Mouse (Mus musculus) myocyte (in vitro differentiated cells): ENCODE measurements around the gene Wdr34.

Experiments
- MAX ChIP-seq: IDR thresholded peaks from one replicate; pipeline ENCODE4 v1.6.1; 2011; ENCODE audit warnings: low read depth, mild to moderate bottlenecking, control low read depth
- MYOD1 ChIP-seq, 3 experiments: IDR thresholded peaks; one replicate each; pipeline ENCODE4 v1.6.1; 2011; ENCODE audit warnings: control low read depth in 2 of 3, low read depth in 2 of 3, mild to moderate bottlenecking in 2 of 3, moderate library complexity in 1 of 3; ENCODE audit not compliant: insufficient read length in 2 of 3, control insufficient read depth in 1 of 3
- MYOG ChIP-seq, 3 experiments: IDR thresholded peaks; one replicate each; pipeline ENCODE4 v1.6.1; 2011; ENCODE audit warnings: control low read depth in 2 of 3, low read depth in 2 of 3, mild to moderate bottlenecking in 2 of 3; ENCODE audit not compliant: insufficient read length in 2 of 3, control insufficient read depth in 1 of 3, insufficient read depth in 1 of 3
- POLR2A ChIP-seq: IDR thresholded peaks from one replicate; pipeline ENCODE4 v1.6.1; 2011; ENCODE audit warnings: low read depth, mild to moderate bottlenecking, control low read depth, moderate library complexity; ENCODE audit not compliant: insufficient read length
- TCF12 ChIP-seq: IDR thresholded peaks from one replicate; pipeline ENCODE4 v1.6.1; 2011; ENCODE audit warnings: mild to moderate bottlenecking, control low read depth; ENCODE audit not compliant: poor library complexity, insufficient read depth, severe bottlenecking
- TCF3 ChIP-seq: IDR thresholded peaks from one replicate; pipeline ENCODE4 v1.6.1; 2011; ENCODE audit warnings: low read depth, control low read depth; ENCODE audit not compliant: insufficient read length
- USF1 ChIP-seq: IDR thresholded peaks from one replicate; pipeline ENCODE4 v1.6.1; 2011; ENCODE audit warnings: low read depth, mild to moderate bottlenecking, control low read depth, moderate library complexity

DNA sequence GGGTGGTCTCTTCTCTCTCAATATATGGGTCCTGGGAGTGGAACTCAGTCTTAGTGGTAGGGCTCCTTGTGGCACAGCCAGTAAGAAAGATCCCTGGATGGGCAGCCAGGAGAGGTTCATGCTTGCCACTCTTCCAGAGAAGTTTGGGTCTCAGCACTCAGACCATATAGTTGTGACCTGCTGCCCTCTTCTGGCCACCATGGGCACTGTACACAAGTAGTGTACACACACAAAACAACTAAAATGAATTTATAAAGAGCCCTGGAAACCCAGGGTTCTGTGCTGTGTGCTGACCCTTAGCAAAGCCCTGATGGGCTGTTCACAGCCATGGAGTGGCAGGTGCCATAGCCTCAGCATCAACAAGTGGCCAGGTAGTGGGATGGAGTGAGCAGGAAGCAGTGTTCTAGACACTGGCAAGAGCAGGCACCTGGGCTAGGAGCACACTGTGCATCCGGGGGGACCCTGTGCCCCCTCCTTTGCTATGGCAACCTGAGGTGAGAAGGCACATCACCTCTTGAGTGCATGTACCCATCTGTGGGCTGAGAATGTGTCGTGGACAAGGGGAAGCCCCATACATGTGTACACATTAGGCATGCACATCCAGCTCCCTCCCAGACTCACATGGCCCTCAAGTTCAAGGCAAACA, 47.3 kb upstream of the Wdr34 start:
- no peak for TF ChIP-seq POLR2A
- no peak for TF ChIP-seq TCF12
- no peak for TF ChIP-seq USF1
- no peak for TF ChIP-seq MYOD1 (IDR thresholded peaks at IDR 0.05; ENCODE audit: control insufficient read depth in 1 of 3, insufficient read length in 2 of 3, low read depth in 2 of 3)
- no peak for TF ChIP-seq MAX
- no peak for TF ChIP-seq TCF3
- no peak for TF ChIP-seq MYOG (IDR thresholded peaks at IDR 0.05; ENCODE audit: control insufficient read depth in 1 of 3, insufficient read depth in 1 of 3, insufficient read length in 2 of 3, low read depth in 2 of 3)
